Mouse (Mus musculus): ENCODE measurements around the gene Galk1. TPM values are rescaled to one million over a fixed set of nuclear protein-coding genes. Genes with fewer than 3 reads are reported as not detected.
A peak's percentile ranks its signal among the peaks of the same experiment; 100 is the strongest.
"Not testable (repeated sequence)": the region's sequence is repeated elsewhere in the genome, so short reads cannot be mapped to it uniquely, and the experiment has no call there.

Galk1 gene
- polyA plus RNA-seq, 1 experiment from 2014 or later, result 45.0 TPM

DNA sequence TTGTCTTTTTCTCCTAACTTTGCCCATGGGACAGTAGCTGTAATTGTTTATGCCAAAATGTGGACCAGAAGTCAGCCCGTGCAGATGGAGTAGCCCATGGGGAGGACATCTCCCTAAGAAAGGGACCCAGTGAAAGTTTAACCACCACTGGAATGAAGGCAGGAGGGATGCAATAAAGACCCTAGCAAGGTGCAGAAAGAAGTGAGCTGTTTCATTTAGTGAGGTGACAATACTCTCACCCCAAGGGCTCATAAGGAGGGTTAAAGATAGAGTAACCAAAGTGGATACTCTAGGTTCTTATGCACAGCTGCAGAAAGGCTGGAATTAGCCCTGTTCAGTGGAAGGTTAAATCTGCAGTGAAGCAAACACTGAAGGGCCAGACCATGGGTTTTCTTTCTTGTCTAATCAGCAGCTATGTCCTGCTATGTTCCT, 6.9 kb upstream of the Galk1 start:
- no peaks in the 10 kb centered on the region for H3K9me3 ChIP-seq (ENCODE audit: control insufficient read depth, low read length)
- peaks cover 16% of the 10 kb centered on the region; the same call in 1 of the 2 replicates for H3K36me3 ChIP-seq (ENCODE audit: control insufficient read depth, insufficient read depth, low read length)
- H3K27me3 ChIP-seq (ENCODE audit: control insufficient read depth, insufficient read depth, low read length), result no peaks in the 10 kb centered on the region
- no peak overlapping the region for H3K27ac ChIP-seq (ENCODE audit: low read depth, low read length)
- H3K9ac ChIP-seq (replicated peaks; ENCODE audit: low read depth, low read length), result no peak overlapping the region
- no peak overlapping the region for H3K4me3 ChIP-seq (ENCODE audit: low read depth, low read length)
- 30% methylated on average over 1 of the region's 1 CpGs for WGBS
- no peak overlapping the region for H3K4me2 ChIP-seq (ENCODE audit: low read depth, low read length)
- no peak for ATAC-seq (ENCODE audit: low read depth)
- peaks cover 14% of the 10 kb centered on the region for H3K4me1 ChIP-seq (ENCODE audit: control insufficient read depth, insufficient read depth, low read length)

DNA sequence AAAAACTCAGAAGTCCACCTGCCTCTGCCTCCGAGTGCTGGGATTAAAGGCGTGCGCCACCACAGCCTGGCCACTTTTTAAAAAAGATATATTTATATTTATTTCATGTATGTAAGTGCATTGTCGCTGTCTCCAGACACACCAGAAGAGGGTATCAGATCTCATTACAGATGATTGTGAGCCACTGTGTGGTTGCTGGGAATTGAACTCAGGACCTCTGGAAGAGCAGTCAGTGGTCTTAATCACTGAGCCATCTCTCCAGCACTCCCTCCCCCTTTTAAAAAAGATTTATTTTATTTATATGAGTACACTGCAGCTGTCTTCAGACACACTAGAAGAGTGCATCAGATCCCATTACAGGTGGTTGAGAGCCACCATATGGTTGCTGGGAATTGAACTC, 6.3 kb upstream of the Galk1 start:
- H3K9ac ChIP-seq (replicated peaks; ENCODE audit: low read depth, low read length); H3K4me3 ChIP-seq (ENCODE audit: low read depth, low read length); H3K4me2 ChIP-seq (ENCODE audit: low read depth, low read length); H3K27ac ChIP-seq (ENCODE audit: low read depth, low read length); H3K27me3 ChIP-seq (ENCODE audit: control insufficient read depth, insufficient read depth, low read length); ATAC-seq (ENCODE audit: low read depth); H3K9me3 ChIP-seq (ENCODE audit: control insufficient read depth, low read length): not testable (repeated sequence)
- peaks cover 16% of the 10 kb centered on the region; the same call in 1 of the 2 replicates for H3K36me3 ChIP-seq (ENCODE audit: control insufficient read depth, insufficient read depth, low read length)
- peaks cover 14% of the 10 kb centered on the region for H3K4me1 ChIP-seq (ENCODE audit: control insufficient read depth, insufficient read depth, low read length)
- WGBS, result 94% methylated on average over 4 of the region's 4 CpGs

GRCm38 (mm10) chr11:116018106-116018505, 5.6 kb upstream of the Galk1 start:
- Histone ChIP-seq H3K4me1 (ENCODE audit: control insufficient read depth, insufficient read depth, low read length) (peaks cover 15% of the 10 kb centered on the region), H3K27ac (ENCODE audit: low read depth, low read length) (no peak overlapping the region), H3K36me3 (ENCODE audit: control insufficient read depth, insufficient read depth, low read length) (peaks cover 16% of the 10 kb centered on the region; the same call in 1 of the 2 replicates), H3K4me2 (ENCODE audit: low read depth, low read length) (no peak overlapping the region), H3K4me3 (ENCODE audit: low read depth, low read length) (no peak overlapping the region), H3K9ac (replicated peaks; ENCODE audit: low read depth, low read length) (no peak overlapping the region), H3K27me3 (ENCODE audit: control insufficient read depth, insufficient read depth, low read length) (no peaks in the 10 kb centered on the region), H3K9me3 (ENCODE audit: control insufficient read depth, low read length) (no peaks in the 10 kb centered on the region)
- 24% methylated on average over 6 of the region's 6 CpGs for whole genome bisulfite sequencing
- no peak for ATAC-seq (ENCODE audit: low read depth)

- no peaks in the 10 kb centered on the region for H3K9me3 ChIP-seq (ENCODE audit: control insufficient read depth, low read length)
- no peak overlapping the region for H3K4me2 ChIP-seq (ENCODE audit: low read depth, low read length)
- no peak overlapping the region for H3K4me3 ChIP-seq (ENCODE audit: low read depth, low read length)
- 66% methylated on average over 8 of the region's 8 CpGs for WGBS
- no peaks in the 10 kb centered on the region for H3K36me3 ChIP-seq (ENCODE audit: control insufficient read depth, insufficient read depth, low read length)
- no peaks in the 10 kb centered on the region for H3K27me3 ChIP-seq (ENCODE audit: control insufficient read depth, insufficient read depth, low read length)
- no peak for ATAC-seq (ENCODE audit: low read depth)
- peaks cover 12% of the 10 kb centered on the region for H3K4me1 ChIP-seq (ENCODE audit: control insufficient read depth, insufficient read depth, low read length)
- no peak overlapping the region for H3K27ac ChIP-seq (ENCODE audit: low read depth, low read length)
- no peak overlapping the region for H3K9ac ChIP-seq (replicated peaks; ENCODE audit: low read depth, low read length)
Observed at GRCm38 (mm10) chr11:116014821-116015220, 2.3 kb upstream of the Galk1 start.

DNA sequence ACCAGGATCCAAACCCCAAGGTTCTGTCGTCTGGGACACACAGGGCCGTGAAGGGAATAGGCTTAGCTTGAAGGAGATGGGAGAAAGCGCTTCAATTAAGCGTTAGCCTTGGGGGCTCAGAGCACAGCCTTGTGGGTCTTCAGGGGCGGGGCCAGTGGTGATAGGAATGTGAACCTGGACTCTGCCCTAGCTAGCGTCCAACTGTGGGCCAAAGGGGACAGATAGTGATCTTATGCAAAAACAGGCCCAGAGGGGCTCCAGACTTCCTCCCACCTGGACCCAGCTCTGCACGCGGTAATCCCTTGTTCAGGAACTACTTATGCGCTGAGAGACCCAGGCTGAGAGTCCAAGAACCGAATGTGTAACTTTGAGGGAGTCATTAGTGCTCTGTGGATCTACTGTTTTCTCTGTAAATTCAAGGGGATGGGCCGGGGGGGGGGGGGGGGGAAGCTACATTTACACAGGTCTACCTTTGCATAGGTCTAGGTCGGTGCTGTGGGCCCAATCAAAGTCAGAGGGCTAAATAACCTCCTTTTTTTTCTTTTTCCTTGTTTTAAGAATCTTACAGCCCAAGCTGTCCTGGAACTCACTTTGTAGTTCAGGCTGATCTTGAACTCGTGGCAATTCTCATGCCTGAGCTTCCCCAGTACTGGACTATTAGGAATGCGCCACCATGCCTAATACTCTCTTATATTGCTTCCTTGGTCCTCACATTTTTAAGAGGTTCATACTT, 824 bp downstream of the Galk1 start:
- H3K27ac ChIP-seq (ENCODE audit: low read depth, low read length), result no peak overlapping the region; the same call in 1 of the 2 replicates
- no peaks in the 10 kb centered on the region for H3K27me3 ChIP-seq (ENCODE audit: control insufficient read depth, insufficient read depth, low read length)
- peak overlapping the region; percentile 70 for H3K9ac ChIP-seq (replicated peaks; ENCODE audit: low read depth, low read length)

DNA sequence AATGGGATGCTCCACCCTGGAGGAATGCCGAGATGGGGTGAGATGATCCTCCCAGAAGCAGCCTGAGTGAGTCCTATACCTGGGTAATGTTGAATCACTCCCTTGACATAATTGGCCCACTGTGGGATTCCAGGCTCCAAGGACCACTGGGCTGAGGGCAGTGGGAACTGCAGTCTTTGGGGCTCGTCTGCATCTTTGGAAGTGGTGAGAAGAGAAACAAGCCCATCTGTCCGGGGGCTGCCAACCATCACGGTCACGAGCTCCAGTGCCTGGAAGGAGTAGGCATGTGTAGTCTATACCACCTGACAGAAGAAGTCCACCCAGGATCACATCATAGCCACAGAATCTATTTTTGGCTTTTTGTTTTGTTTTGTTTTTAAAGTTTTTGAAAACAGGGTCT, 1.6 kb downstream of the Galk1 start:
- H3K9ac ChIP-seq (replicated peaks; ENCODE audit: low read depth, low read length), result no peak overlapping the region
- no peaks in the 10 kb centered on the region for H3K9me3 ChIP-seq (ENCODE audit: control insufficient read depth, low read length)
- H3K4me1 ChIP-seq (ENCODE audit: control insufficient read depth, insufficient read depth, low read length), result peaks cover 12% of the 10 kb centered on the region
- no peak overlapping the region for H3K4me2 ChIP-seq (ENCODE audit: low read depth, low read length)
- 91% methylated on average over 5 of the region's 5 CpGs for WGBS
- H3K27me3 ChIP-seq (ENCODE audit: control insufficient read depth, insufficient read depth, low read length), result no peaks in the 10 kb centered on the region
- no peaks in the 10 kb centered on the region for H3K36me3 ChIP-seq (ENCODE audit: control insufficient read depth, insufficient read depth, low read length)
- no peak overlapping the region for H3K27ac ChIP-seq (ENCODE audit: low read depth, low read length)
- H3K4me3 ChIP-seq (ENCODE audit: low read depth, low read length), result no peak overlapping the region
- ATAC-seq (ENCODE audit: low read depth), result no peak

More for the DNA sequence above, 824 bp downstream of the Galk1 start:
- H3K4me3 ChIP-seq (ENCODE audit: low read depth, low read length), result peak overlapping the region; percentile 56
- peak; percentile 7; the same call in 1 of the 2 replicates for ATAC-seq (ENCODE audit: low read depth)
- H3K9me3 ChIP-seq (ENCODE audit: control insufficient read depth, low read length), result no peaks in the 10 kb centered on the region
- no peaks in the 10 kb centered on the region for H3K36me3 ChIP-seq (ENCODE audit: control insufficient read depth, insufficient read depth, low read length)
- peak overlapping the region; percentile 74 for H3K4me2 ChIP-seq (ENCODE audit: low read depth, low read length)
- H3K4me1 ChIP-seq (ENCODE audit: control insufficient read depth, insufficient read depth, low read length), result peaks cover 12% of the 10 kb centered on the region
- WGBS, result 28% methylated on average over 14 of the region's 14 CpGs

GRCm38 (mm10) chr11:116010146-116010545, 2.4 kb downstream of the Galk1 start:
- no peak overlapping the region for H3K9ac ChIP-seq (replicated peaks; ENCODE audit: low read depth, low read length)
- no peak overlapping the region for H3K4me2 ChIP-seq (ENCODE audit: low read depth, low read length)
- no peak overlapping the region for H3K4me3 ChIP-seq (ENCODE audit: low read depth, low read length)
- no peaks in the 10 kb centered on the region for H3K9me3 ChIP-seq (ENCODE audit: control insufficient read depth, low read length)
- no peaks in the 10 kb centered on the region for H3K27me3 ChIP-seq (ENCODE audit: control insufficient read depth, insufficient read depth, low read length)
- no peak for ATAC-seq (ENCODE audit: low read depth)
- H3K4me1 ChIP-seq (ENCODE audit: control insufficient read depth, insufficient read depth, low read length), result peaks cover 15% of the 10 kb centered on the region
- H3K36me3 ChIP-seq (ENCODE audit: control insufficient read depth, insufficient read depth, low read length), result no peaks in the 10 kb centered on the region
- WGBS, result 94% methylated on average over 8 of the region's 8 CpGs
- no peak overlapping the region for H3K27ac ChIP-seq (ENCODE audit: low read depth, low read length)

- Histone ChIP-seq H3K36me3 (ENCODE audit: control insufficient read depth, insufficient read depth, low read length) (no peaks in the 10 kb centered on the region), H3K9ac (replicated peaks; ENCODE audit: low read depth, low read length) (no peak overlapping the region), H3K4me3 (ENCODE audit: low read depth, low read length) (no peak overlapping the region), H3K27ac (ENCODE audit: low read depth, low read length) (no peak overlapping the region), H3K9me3 (ENCODE audit: control insufficient read depth, low read length) (no peaks in the 10 kb centered on the region), H3K27me3 (ENCODE audit: control insufficient read depth, insufficient read depth, low read length) (no peaks in the 10 kb centered on the region), H3K4me2 (ENCODE audit: low read depth, low read length) (no peak overlapping the region), H3K4me1 (ENCODE audit: control insufficient read depth, insufficient read depth, low read length) (peaks cover 20% of the 10 kb centered on the region)
- ATAC-seq (ENCODE audit: low read depth), result no peak
- WGBS, result 96% methylated on average over 11 of the region's 11 CpGs
Observed at GRCm38 (mm10) chr11:116009661-116010060, 2.9 kb downstream of the Galk1 start.

DNA sequence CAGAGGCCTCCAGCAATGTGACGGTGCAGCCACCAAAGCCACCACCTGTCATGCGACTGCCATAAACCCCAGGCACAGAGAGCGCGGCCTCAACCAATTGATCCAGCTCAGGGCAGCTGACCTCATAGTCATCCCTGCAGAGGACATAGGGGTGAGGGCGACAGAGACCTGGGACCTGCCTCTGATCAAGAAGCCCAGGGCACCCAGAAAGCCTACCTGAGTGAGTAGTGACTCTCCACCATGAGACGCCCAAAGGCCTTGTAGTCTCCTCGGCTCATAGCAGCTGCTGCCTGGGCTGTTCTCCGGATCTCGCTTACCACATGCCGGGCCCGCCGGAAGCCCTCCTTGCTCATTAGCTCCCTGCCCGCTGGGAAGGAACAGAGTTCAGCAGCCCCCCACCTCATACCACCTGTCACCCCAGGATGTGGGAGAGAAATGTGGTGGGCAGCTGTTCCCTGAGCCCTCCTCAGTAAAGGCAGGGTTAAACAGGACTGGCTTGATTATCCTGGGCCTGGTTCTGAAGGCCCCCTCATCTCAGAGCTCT, 3.6 kb downstream of the Galk1 start:
- no peaks in the 10 kb centered on the region for H3K27me3 ChIP-seq (ENCODE audit: control insufficient read depth, insufficient read depth, low read length)
- no peak overlapping the region for H3K9ac ChIP-seq (replicated peaks; ENCODE audit: low read depth, low read length)
- H3K36me3 ChIP-seq (ENCODE audit: control insufficient read depth, insufficient read depth, low read length), result no peaks in the 10 kb centered on the region
- no peaks in the 10 kb centered on the region for H3K9me3 ChIP-seq (ENCODE audit: control insufficient read depth, low read length)
- WGBS, result 77% methylated on average over 13 of the region's 13 CpGs
- no peak overlapping the region for H3K4me3 ChIP-seq (ENCODE audit: low read depth, low read length)
- no peak overlapping the region for H3K4me2 ChIP-seq (ENCODE audit: low read depth, low read length)
- peaks cover 25% of the 10 kb centered on the region for H3K4me1 ChIP-seq (ENCODE audit: control insufficient read depth, insufficient read depth, low read length)
- ATAC-seq (ENCODE audit: low read depth), result no peak
- no peak overlapping the region for H3K27ac ChIP-seq (ENCODE audit: low read depth, low read length)

Measured in neural tube, embryonic 14.5 days (tissue).